Mouse (Mus musculus): ENCODE data around the gene Mcam. TPM values are rescaled to one million over a fixed set of nuclear protein-coding genes. Genes with fewer than 3 reads are reported as not detected.
A peak's percentile ranks its signal among the peaks of the same experiment; 100 is the strongest.

Mcam gene
- polyA plus RNA-seq (2012; fragmentation: generic; extraction: Trizol) = 2.1 TPM

- H3K36me3 ChIP-seq (ENCODE audit: control insufficient read depth, insufficient read depth) = no peaks in the 10 kb centered on the region
- no peaks in the 10 kb centered on the region for H3K79me2 ChIP-seq (ENCODE audit: control insufficient read depth, insufficient read depth)
- no peaks in the 10 kb centered on the region for H3K27me3 ChIP-seq (ENCODE audit: control insufficient read depth, insufficient read depth, insufficient read length)
- peak within 1 kb of the TSS; percentile 24 for H3K4me3 ChIP-seq
- TF ChIP-seq CEBPB (IDR thresholded peaks at IDR 0.05; ENCODE audit: insufficient read depth, poor library complexity, severe bottlenecking) (no peak), POLR2A (IDR thresholded peaks at IDR 0.05; ENCODE audit: insufficient read length, low read depth) (peak; percentile 59), MYOD1 (IDR thresholded peaks at IDR 0.05; ENCODE audit: control insufficient read depth in 1 of 3, insufficient read length in 2 of 3, low read depth in 2 of 3) (peak in 2 of 3 experiments; percentile 20 to 57), POLR2AphosphoS2 (IDR thresholded peaks at IDR 0.05; ENCODE audit: insufficient read length, low read depth) (peak; percentile 27), MYOG (IDR thresholded peaks at IDR 0.05; ENCODE audit: control insufficient read depth in 1 of 3, insufficient read depth in 1 of 3, insufficient read length in 2 of 3, low read depth in 2 of 3) (peak in 1 of 3 experiments; percentile 3)
- H3ac ChIP-seq (ENCODE audit: control insufficient read depth, insufficient read length) = peak within 1 kb of the TSS; percentile 1
- H3K4me2 ChIP-seq (ENCODE audit: low read depth) = peak within 1 kb of the TSS; percentile 94
Observed at GRCm38 (mm10) chr9:44134101-44134850, at the start of gene Mcam. Mcam (plus strand) TSS chr9:44134469.

GRCm38 (mm10) chr9:44084659-44085229 lies 49.5 kb upstream of the Mcam start:
- Histone ChIP-seq H3K4me3 (peak overlapping the region; percentile 29), H3K27me3 (ENCODE audit: control insufficient read depth, insufficient read depth, insufficient read length) (no peaks in the 10 kb centered on the region), H3K36me3 (ENCODE audit: control insufficient read depth, insufficient read depth) (no peaks in the 10 kb centered on the region), H3K79me2 (ENCODE audit: control insufficient read depth, insufficient read depth) (no peaks in the 10 kb centered on the region), H3K4me2 (ENCODE audit: low read depth) (peak overlapping the region; percentile 95), H3ac (ENCODE audit: control insufficient read depth, insufficient read length) (peak overlapping the region; percentile 37)
- no peak for TF ChIP-seq CEBPB (IDR thresholded peaks at IDR 0.05; ENCODE audit: insufficient read depth, poor library complexity, severe bottlenecking)
- TF ChIP-seq TCF3 (IDR thresholded peaks at IDR 0.05; ENCODE audit: insufficient read length, low read depth) = no peak
- TF ChIP-seq REST (IDR thresholded peaks at IDR 0.05; ENCODE audit: insufficient read depth, insufficient read length) = no peak
- TF ChIP-seq POLR2AphosphoS2 (IDR thresholded peaks at IDR 0.05; ENCODE audit: insufficient read length, low read depth) = peak; percentile 95
- peak in 1 of 3 experiments; percentile 33 for TF ChIP-seq MYOG (IDR thresholded peaks at IDR 0.05; ENCODE audit: control insufficient read depth in 1 of 3, insufficient read depth in 1 of 3, insufficient read length in 2 of 3, low read depth in 2 of 3)
- peak; percentile 97 for TF ChIP-seq POLR2A (IDR thresholded peaks at IDR 0.05; ENCODE audit: insufficient read length, low read depth)
- no peak for TF ChIP-seq E2F4 (IDR thresholded peaks at IDR 0.05; ENCODE audit: insufficient read depth)
- no peak for TF ChIP-seq MAX (IDR thresholded peaks at IDR 0.05; ENCODE audit: low read depth)
- TF ChIP-seq MYOD1 (IDR thresholded peaks at IDR 0.05; ENCODE audit: control insufficient read depth in 1 of 3, insufficient read length in 2 of 3, low read depth in 2 of 3) = peak in 1 of 3 experiments; percentile 32
- no peak for TF ChIP-seq USF1 (IDR thresholded peaks at IDR 0.05; ENCODE audit: low read depth)
- no peak for TF ChIP-seq TCF12 (IDR thresholded peaks at IDR 0.05; ENCODE audit: insufficient read depth, poor library complexity, severe bottlenecking)

GRCm38 (mm10) chr9:44085276-44085675 lies 49.0 kb upstream of the Mcam start:
- peak overlapping the region; percentile 29 for H3K4me3 ChIP-seq
- H3K36me3 ChIP-seq (ENCODE audit: control insufficient read depth, insufficient read depth) = no peaks in the 10 kb centered on the region
- no peaks in the 10 kb centered on the region for H3K79me2 ChIP-seq (ENCODE audit: control insufficient read depth, insufficient read depth)
- peak overlapping the region; percentile 84 for H3K4me2 ChIP-seq (ENCODE audit: low read depth)
- no peaks in the 10 kb centered on the region for H3K27me3 ChIP-seq (ENCODE audit: control insufficient read depth, insufficient read depth, insufficient read length)
- TF ChIP-seq SRF (IDR thresholded peaks at IDR 0.05; ENCODE audit: control insufficient read depth, insufficient read length, low read depth) = no peak
- no peak for TF ChIP-seq MYOG (IDR thresholded peaks at IDR 0.05; ENCODE audit: control insufficient read depth in 1 of 3, insufficient read depth in 1 of 3, insufficient read length in 2 of 3, low read depth in 2 of 3)
- no peak for TF ChIP-seq MYOD1 (IDR thresholded peaks at IDR 0.05; ENCODE audit: control insufficient read depth in 1 of 3, insufficient read length in 2 of 3, low read depth in 2 of 3)
- TF ChIP-seq TCF12 (IDR thresholded peaks at IDR 0.05; ENCODE audit: insufficient read depth, poor library complexity, severe bottlenecking) = no peak
- TF ChIP-seq POLR2A (IDR thresholded peaks at IDR 0.05; ENCODE audit: insufficient read length, low read depth) = no peak
- TF ChIP-seq USF1 (IDR thresholded peaks at IDR 0.05; ENCODE audit: low read depth) = no peak
- no peak for TF ChIP-seq MAX (IDR thresholded peaks at IDR 0.05; ENCODE audit: low read depth)
- TF ChIP-seq POLR2AphosphoS2 (IDR thresholded peaks at IDR 0.05; ENCODE audit: insufficient read length, low read depth) = no peak
- TF ChIP-seq CEBPB (IDR thresholded peaks at IDR 0.05; ENCODE audit: insufficient read depth, poor library complexity, severe bottlenecking) = no peak
- TF ChIP-seq E2F4 (IDR thresholded peaks at IDR 0.05; ENCODE audit: insufficient read depth) = no peak
- no peak for TF ChIP-seq TCF3 (IDR thresholded peaks at IDR 0.05; ENCODE audit: insufficient read length, low read depth)
- peak overlapping the region; percentile 37 for H3ac ChIP-seq (ENCODE audit: control insufficient read depth, insufficient read length)

GRCm38 (mm10) chr9:44085741-44086665 lies 48.3 kb upstream of the Mcam start:
- Histone ChIP-seq H3K27me3 (ENCODE audit: control insufficient read depth, insufficient read depth, insufficient read length) (no peaks in the 10 kb centered on the region), H3K79me2 (ENCODE audit: control insufficient read depth, insufficient read depth) (no peaks in the 10 kb centered on the region), H3ac (ENCODE audit: control insufficient read depth, insufficient read length) (peak overlapping the region; percentile 37), H3K4me3 (peak overlapping the region; percentile 29), H3K36me3 (ENCODE audit: control insufficient read depth, insufficient read depth) (no peaks in the 10 kb centered on the region), H3K4me2 (ENCODE audit: low read depth) (peak overlapping the region; percentile 84)
- TF ChIP-seq SRF (IDR thresholded peaks at IDR 0.05; ENCODE audit: control insufficient read depth, insufficient read length, low read depth) (no peak), MAX (IDR thresholded peaks at IDR 0.05; ENCODE audit: low read depth) (no peak), MYOG (IDR thresholded peaks at IDR 0.05; ENCODE audit: control insufficient read depth in 1 of 3, insufficient read depth in 1 of 3, insufficient read length in 2 of 3, low read depth in 2 of 3) (no peak), USF1 (IDR thresholded peaks at IDR 0.05; ENCODE audit: low read depth) (no peak), E2F4 (IDR thresholded peaks at IDR 0.05; ENCODE audit: insufficient read depth) (no peak), TCF3 (IDR thresholded peaks at IDR 0.05; ENCODE audit: insufficient read length, low read depth) (no peak), REST (IDR thresholded peaks at IDR 0.05; ENCODE audit: insufficient read depth, insufficient read length) (no peak), POLR2A (IDR thresholded peaks at IDR 0.05; ENCODE audit: insufficient read length, low read depth) (no peak), TCF12 (IDR thresholded peaks at IDR 0.05; ENCODE audit: insufficient read depth, poor library complexity, severe bottlenecking) (no peak), MYOD1 (IDR thresholded peaks at IDR 0.05; ENCODE audit: control insufficient read depth in 1 of 3, insufficient read length in 2 of 3, low read depth in 2 of 3) (no peak), POLR2AphosphoS2 (IDR thresholded peaks at IDR 0.05; ENCODE audit: insufficient read length, low read depth) (no peak), CEBPB (IDR thresholded peaks at IDR 0.05; ENCODE audit: insufficient read depth, poor library complexity, severe bottlenecking) (no peak)

All from myocyte (in vitro differentiated cells).